Mouse (Mus musculus) 3T3-L1 (cell line): ENCODE data around the gene 2610318N02Rik.
A peak's percentile ranks its signal among the peaks of the same experiment; 100 is the strongest.

ENCODE experiments used
- DNase-seq: peaks from one replicate; pipeline ENCODE4 v3.0.0-alpha.2; 2015; ENCODE audit warnings: low read depth, low spot score

The 2610318N02Rik gene

GRCm38 (mm10) chr16:17110771-17111743 is 13.9 kb downstream of the 2610318N02Rik start, which contains the start of gene Ppil2:
Gene Ppil2, minus strand, starts transcription at chr16:17111257.
- peak; percentile 91 for DNase-seq

- no peak for DNase-seq
Measured at GRCm38 (mm10) chr16:17104600-17104999, 20.4 kb downstream of the 2610318N02Rik start.

- DNase-seq, result peak; percentile 66
Measured at GRCm38 (mm10) chr16:17102630-17103220, 22.2 kb downstream of the 2610318N02Rik start.

GRCm38 (mm10) chr16:17096938-17097337 is 28.0 kb downstream of the 2610318N02Rik start:
- no peak for DNase-seq

GRCm38 (mm10) chr16:17088346-17088745 is 36.6 kb downstream of the 2610318N02Rik start:
- DNase-seq, result no peak

- no peak for DNase-seq
Measured at GRCm38 (mm10) chr16:17086669-17087193, 38.2 kb downstream of the 2610318N02Rik start.

GRCm38 (mm10) chr16:17086241-17086640 is 38.7 kb downstream of the 2610318N02Rik start:
- DNase-seq, result no peak

GRCm38 (mm10) chr16:17085636-17086035 is 39.3 kb downstream of the 2610318N02Rik start:
- DNase-seq, result no peak

GRCm38 (mm10) chr16:17082121-17082792 is 42.7 kb downstream of the 2610318N02Rik start:
- no peak for DNase-seq

- DNase-seq, result no peak
Measured at GRCm38 (mm10) chr16:17078101-17078500, 46.9 kb downstream of the 2610318N02Rik start.

- DNase-seq, result no peak
Measured at GRCm38 (mm10) chr16:17076869-17077268, 48.1 kb downstream of the 2610318N02Rik start.

GRCm38 (mm10) chr16:17076301-17076700 is 48.7 kb downstream of the 2610318N02Rik start:
- no peak for DNase-seq

- no peak for DNase-seq
Measured at GRCm38 (mm10) chr16:17073000-17073399, 52.0 kb downstream of the 2610318N02Rik start.

- no peak for DNase-seq
Measured at GRCm38 (mm10) chr16:17070716-17071115, 54.3 kb downstream of the 2610318N02Rik start.

GRCm38 (mm10) chr16:17069511-17070443 is 55.2 kb downstream of the 2610318N02Rik start, which contains the start of gene Ypel1:
Gene Ypel1, plus strand, starts transcription at chr16:17069696.
- DNase-seq, result peak; percentile 67

GRCm38 (mm10) chr16:17067552-17067951 is 57.4 kb downstream of the 2610318N02Rik start:
- no peak for DNase-seq
